Mouse (Mus musculus): ENCODE results near the gene Gm21887. TPM values are rescaled to one million over a fixed set of nuclear protein-coding genes. Genes with fewer than 3 reads are reported as not detected.
"Not testable (repeated sequence)": the region's sequence is repeated elsewhere in the genome, so short reads cannot be mapped to it uniquely, and the experiment has no call there.

Gene Gm21887
- total and polyA plus RNA-seq, 3 experiments: 60.4 to 724 (median 398) TPM

GRCm38 (mm10) chrX:170017333-170018245 lies 8.1 kb downstream of the Gm21887 start:
- Histone ChIP-seq H3K9me3 (replicated peaks; ENCODE audit: low read length) (peaks cover 18% of the 10 kb centered on the region), H3K4me1 (ENCODE audit: control insufficient read depth in 1 of 2, insufficient read depth in 2 of 2) (peaks cover 5 to 37% of the 10 kb centered on the region in 2 experiments), H3K9ac (ENCODE audit: insufficient read depth, low read depth) (peak overlapping the region; percentile 56), H3K4me2 (ENCODE audit: insufficient read depth, low read depth, poor library complexity, severe bottlenecking) (peak overlapping the region; percentile 77), H3K79me2 (replicated peaks; ENCODE audit: control insufficient read depth, extremely low read depth, insufficient read depth, poor library complexity, severe bottlenecking) (peaks cover 43% of the 10 kb centered on the region), H3K27ac (ENCODE audit: insufficient read depth, low read depth) (peak overlapping the region; percentile 12), H3K36me3 (replicated peaks in 1 of 2; ENCODE audit: control insufficient read depth in 1 of 2, insufficient read depth in 1 of 2, low read length in 1 of 2) (peaks cover 38 to 52% of the 10 kb centered on the region in 2 experiments), H3K4me3 (replicated peaks in 1 of 3; ENCODE audit: low read depth in 2 of 3, low read length in 2 of 3, poor library complexity in 1 of 3) (peak overlapping the region; percentile 17 to 42 (median 18))
- H3K27me3 ChIP-seq (replicated peaks); in situ Hi-C loops (cut with MboI; ENCODE audit: low pct_ligation_motif_present, low pct_unique_long_range_greater_than_20kb, low sequenced_read_pairs); dilution Hi-C loops (cut with MboI; ENCODE audit: extremely low pct_ligation_motif_present, extremely low pct_unique_long_range_greater_than_20kb, low sequenced_read_pairs): not testable (repeated sequence)
- DNase-seq (ENCODE audit: extremely low read depth): peak; percentile 96

GRCm38 (mm10) chrX:170018571-170019218 lies 9.2 kb downstream of the Gm21887 start:
- H3K9me3 ChIP-seq (replicated peaks; ENCODE audit: low read length): peaks cover 18% of the 10 kb centered on the region
- peaks cover 5 to 37% of the 10 kb centered on the region in 2 experiments for H3K4me1 ChIP-seq (ENCODE audit: control insufficient read depth in 1 of 2, insufficient read depth in 2 of 2)
- peak overlapping the region; percentile 66 for H3K27ac ChIP-seq (ENCODE audit: insufficient read depth, low read depth)
- peaks cover 37% of the 10 kb centered on the region for H3K79me2 ChIP-seq (replicated peaks; ENCODE audit: control insufficient read depth, extremely low read depth, insufficient read depth, poor library complexity, severe bottlenecking)
- peak; percentile 78 for DNase-seq (ENCODE audit: extremely low read depth)
- peak overlapping the region; percentile 10 to 53 (median 27) for H3K4me3 ChIP-seq (replicated peaks in 1 of 3; ENCODE audit: low read depth in 2 of 3, low read length in 2 of 3, poor library complexity in 1 of 3)
- H3K27me3 ChIP-seq (replicated peaks); H3K9ac ChIP-seq (ENCODE audit: insufficient read depth, low read depth); in situ Hi-C loops (cut with MboI; ENCODE audit: low pct_ligation_motif_present, low pct_unique_long_range_greater_than_20kb, low sequenced_read_pairs); dilution Hi-C loops (cut with MboI; ENCODE audit: extremely low pct_ligation_motif_present, extremely low pct_unique_long_range_greater_than_20kb, low sequenced_read_pairs): not testable (repeated sequence)
- peaks cover 38 to 43% of the 10 kb centered on the region in 2 experiments for H3K36me3 ChIP-seq (replicated peaks in 1 of 2; ENCODE audit: control insufficient read depth in 1 of 2, insufficient read depth in 1 of 2, low read length in 1 of 2)
- H3K4me2 ChIP-seq (ENCODE audit: insufficient read depth, low read depth, poor library complexity, severe bottlenecking): peak overlapping the region; percentile 0

- in situ Hi-C loops (cut with MboI; ENCODE audit: low pct_ligation_motif_present, low pct_unique_long_range_greater_than_20kb, low sequenced_read_pairs); DNase-seq (ENCODE audit: extremely low read depth); H3K9ac ChIP-seq (ENCODE audit: insufficient read depth, low read depth); H3K27me3 ChIP-seq (replicated peaks); dilution Hi-C loops (cut with MboI; ENCODE audit: extremely low pct_ligation_motif_present, extremely low pct_unique_long_range_greater_than_20kb, low sequenced_read_pairs): not testable (repeated sequence)
- peak overlapping the region; percentile 7 to 53 (median 9) for H3K4me3 ChIP-seq (replicated peaks in 1 of 3; ENCODE audit: low read depth in 2 of 3, low read length in 2 of 3, poor library complexity in 1 of 3)
- peaks cover 5 to 37% of the 10 kb centered on the region in 2 experiments for H3K4me1 ChIP-seq (ENCODE audit: control insufficient read depth in 1 of 2, insufficient read depth in 2 of 2)
- peaks cover 34% of the 10 kb centered on the region for H3K79me2 ChIP-seq (replicated peaks; ENCODE audit: control insufficient read depth, extremely low read depth, insufficient read depth, poor library complexity, severe bottlenecking)
- peak overlapping the region; percentile 23 for H3K27ac ChIP-seq (ENCODE audit: insufficient read depth, low read depth)
- peaks cover 18% of the 10 kb centered on the region for H3K9me3 ChIP-seq (replicated peaks; ENCODE audit: low read length)
- H3K4me2 ChIP-seq (ENCODE audit: insufficient read depth, low read depth, poor library complexity, severe bottlenecking): peak overlapping the region; percentile 0
- peaks cover 38% of the 10 kb centered on the region in 2 experiments for H3K36me3 ChIP-seq (replicated peaks in 1 of 2; ENCODE audit: control insufficient read depth in 1 of 2, insufficient read depth in 1 of 2, low read length in 1 of 2)
Measured at GRCm38 (mm10) chrX:170019219-170019953, 9.9 kb downstream of the Gm21887 start.

GRCm38 (mm10) chrX:170019954-170020689 lies 10.7 kb downstream of the Gm21887 start:
- peaks cover 5 to 37% of the 10 kb centered on the region in 2 experiments for H3K4me1 ChIP-seq (ENCODE audit: control insufficient read depth in 1 of 2, insufficient read depth in 2 of 2)
- H3K9me3 ChIP-seq (replicated peaks; ENCODE audit: low read length): peaks cover 18% of the 10 kb centered on the region
- peaks cover 34% of the 10 kb centered on the region for H3K79me2 ChIP-seq (replicated peaks; ENCODE audit: control insufficient read depth, extremely low read depth, insufficient read depth, poor library complexity, severe bottlenecking)
- dilution Hi-C loops (cut with MboI; ENCODE audit: extremely low pct_ligation_motif_present, extremely low pct_unique_long_range_greater_than_20kb, low sequenced_read_pairs); H3K27me3 ChIP-seq (replicated peaks); H3K9ac ChIP-seq (ENCODE audit: insufficient read depth, low read depth); in situ Hi-C loops (cut with MboI; ENCODE audit: low pct_ligation_motif_present, low pct_unique_long_range_greater_than_20kb, low sequenced_read_pairs): not testable (repeated sequence)
- peak overlapping the region in 2 of 3 experiments; percentile 5 to 7 for H3K4me3 ChIP-seq (replicated peaks in 1 of 3; ENCODE audit: low read depth in 2 of 3, low read length in 2 of 3, poor library complexity in 1 of 3)
- peak overlapping the region; percentile 17 for H3K4me2 ChIP-seq (ENCODE audit: insufficient read depth, low read depth, poor library complexity, severe bottlenecking)
- DNase-seq (ENCODE audit: extremely low read depth): peak; percentile 100
- peak overlapping the region; percentile 23 for H3K27ac ChIP-seq (ENCODE audit: insufficient read depth, low read depth)
- peaks cover 35 to 38% of the 10 kb centered on the region in 2 experiments for H3K36me3 ChIP-seq (replicated peaks in 1 of 2; ENCODE audit: control insufficient read depth in 1 of 2, insufficient read depth in 1 of 2, low read length in 1 of 2)

- Histone ChIP-seq H3K9me3 (replicated peaks; ENCODE audit: low read length) (peaks cover 18% of the 10 kb centered on the region), H3K4me2 (ENCODE audit: insufficient read depth, low read depth, poor library complexity, severe bottlenecking) (peak overlapping the region; percentile 17; the same call in 1 of the 2 replicates), H3K4me1 (ENCODE audit: control insufficient read depth in 1 of 2, insufficient read depth in 2 of 2) (peaks cover 5 to 37% of the 10 kb centered on the region in 2 experiments), H3K36me3 (replicated peaks in 1 of 2; ENCODE audit: control insufficient read depth in 1 of 2, insufficient read depth in 1 of 2, low read length in 1 of 2) (peaks cover 35 to 38% of the 10 kb centered on the region in 2 experiments), H3K79me2 (replicated peaks; ENCODE audit: control insufficient read depth, extremely low read depth, insufficient read depth, poor library complexity, severe bottlenecking) (peaks cover 34% of the 10 kb centered on the region)
- H3K9ac ChIP-seq (ENCODE audit: insufficient read depth, low read depth); H3K27me3 ChIP-seq (replicated peaks); H3K27ac ChIP-seq (ENCODE audit: insufficient read depth, low read depth); in situ Hi-C loops (cut with MboI; ENCODE audit: low pct_ligation_motif_present, low pct_unique_long_range_greater_than_20kb, low sequenced_read_pairs); dilution Hi-C loops (cut with MboI; ENCODE audit: extremely low pct_ligation_motif_present, extremely low pct_unique_long_range_greater_than_20kb, low sequenced_read_pairs); H3K4me3 ChIP-seq (replicated peaks in 1 of 3; ENCODE audit: low read depth in 2 of 3, low read length in 2 of 3, poor library complexity in 1 of 3): not testable (repeated sequence)
- DNase-seq (ENCODE audit: extremely low read depth): peak; percentile 99
Measured at GRCm38 (mm10) chrX:170020690-170021050, 11.2 kb downstream of the Gm21887 start.
